Mouse (Mus musculus) regulatory T cell (primary cell): ENCODE measurements at regions not wholly inside any gene's neighbourhood (a gene's known extent, or its start where the extent isn't known, plus 50 kb on each side); places are given as distances from the start of the nearest gene placed in this dataset.

Source experiments
- in situ Hi-C: fragments of 300-600 bp; cut with MboI, MseI; formaldehyde crosslinking; loops from one replicate; pipeline ENCODE4 v1.15.1; 2025; ENCODE audit warnings: high pct_unique_total_duplicates

GRCm38 (mm10) chr12:16075962-16076361 lies 259.2 kb upstream of the Trib2 start:
- in situ Hi-C loops, result no loop called here

- in situ Hi-C loops, result no loop called here
Observed at GRCm38 (mm10) chr12:16068940-16069339, 252.2 kb upstream of the Trib2 start.

DNA sequence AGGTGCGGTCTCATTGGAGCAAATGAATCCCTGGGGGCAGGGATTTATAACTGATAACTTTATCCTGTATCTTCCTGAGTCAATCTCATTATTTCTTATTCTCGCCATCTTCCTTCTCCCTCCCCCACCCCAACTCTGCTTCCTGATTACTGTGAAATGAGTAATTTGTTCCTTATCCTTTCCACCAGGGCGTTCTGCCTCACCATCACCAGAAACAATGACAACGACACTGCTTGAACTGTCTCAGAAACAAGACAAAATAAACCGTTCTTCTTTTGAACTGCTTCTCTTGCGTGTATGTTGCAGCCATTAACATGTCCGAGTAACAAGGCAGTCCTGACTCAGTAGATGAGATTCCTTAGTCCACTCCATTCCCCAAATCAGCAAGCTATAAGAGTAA lies 246.0 kb upstream of the Trib2 start:
- in situ Hi-C loops, result no loop called here

DNA sequence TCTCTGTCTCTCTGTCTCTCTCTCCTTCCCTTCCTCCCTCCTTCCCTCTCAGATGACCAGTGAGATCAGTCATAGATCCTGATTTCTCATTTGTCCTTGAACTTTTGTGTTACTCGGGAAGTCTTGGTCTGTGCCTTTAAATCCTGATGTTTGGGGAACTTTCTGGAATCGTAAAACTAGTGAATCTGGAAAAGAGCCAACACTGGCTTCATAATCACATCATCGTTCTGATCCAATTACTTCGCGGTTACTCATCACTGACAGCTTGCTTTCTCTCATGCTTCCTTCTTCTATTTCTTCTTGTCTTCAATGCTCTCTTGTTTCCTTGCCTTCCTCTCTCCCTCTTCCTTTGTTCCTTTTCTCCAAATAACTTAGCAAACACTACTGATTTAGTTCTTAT lies 243.7 kb upstream of the Trib2 start:
- in situ Hi-C loops, result no loop called here

GRCm38 (mm10) chr12:16058255-16058654 lies 241.5 kb upstream of the Trib2 start:
- in situ Hi-C loops, result no loop called here

DNA sequence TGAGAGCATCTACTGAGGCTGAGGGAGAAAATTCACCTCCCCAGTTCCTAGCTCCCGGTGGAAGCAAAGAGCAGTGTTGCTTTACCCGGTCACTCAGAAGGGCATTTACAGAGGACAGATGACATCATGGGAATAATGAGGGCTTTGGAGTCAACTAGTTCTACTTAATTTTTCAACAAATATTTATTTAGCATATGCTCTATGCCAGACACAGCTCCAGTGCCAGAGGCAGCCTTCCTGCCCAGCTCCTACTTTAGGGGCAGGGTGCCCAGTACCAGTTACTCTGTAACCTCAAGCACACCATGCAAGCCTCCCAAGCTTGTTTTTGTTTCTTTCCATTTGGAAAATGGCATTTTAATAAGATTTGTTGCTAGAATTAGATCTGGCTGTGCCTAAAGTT lies 240.1 kb upstream of the Trib2 start:
- in situ Hi-C loops, result no loop called here

DNA sequence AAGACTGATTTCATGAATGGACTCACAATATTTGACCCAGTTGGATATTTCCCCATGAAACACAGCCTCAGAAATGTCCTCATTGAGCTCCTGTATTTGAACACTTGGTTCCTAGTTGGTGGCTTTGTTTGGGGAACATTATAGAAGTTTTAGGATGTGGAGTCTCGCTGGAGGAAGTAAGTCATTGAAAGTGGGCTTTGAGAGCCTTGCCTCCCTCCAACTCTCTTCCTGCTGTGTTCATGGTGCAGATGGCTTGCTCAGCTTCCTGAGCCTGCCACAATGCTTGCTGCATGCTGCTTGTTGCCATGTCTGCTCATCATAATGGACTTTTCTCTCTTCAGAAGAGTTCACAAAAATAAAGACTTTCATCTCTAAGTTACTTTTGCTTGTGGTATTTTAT lies 239.5 kb upstream of the Trib2 start:
- in situ Hi-C loops, result no loop called here

DNA sequence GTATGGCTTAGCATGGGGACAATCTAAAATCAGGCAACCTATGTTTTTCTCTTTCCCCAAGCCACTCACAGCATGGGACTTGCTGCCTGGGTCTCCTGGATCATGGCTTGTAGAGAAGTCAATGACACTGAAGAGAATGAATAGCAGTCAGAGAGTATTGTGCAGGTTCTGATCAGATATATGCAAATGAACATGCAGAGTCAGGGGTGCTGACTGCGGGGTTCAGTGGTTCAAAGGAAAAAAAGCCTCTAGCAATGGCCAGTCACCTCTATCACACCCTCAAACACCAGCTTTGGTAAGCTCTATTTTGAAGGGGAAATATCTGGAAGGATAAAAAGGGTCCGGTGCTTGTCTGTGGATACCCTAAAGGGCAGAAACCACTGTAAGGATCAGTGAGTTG lies 237.9 kb upstream of the Trib2 start:
- in situ Hi-C loops, result no loop called here

GRCm38 (mm10) chr12:16053735-16054134 lies 237.0 kb upstream of the Trib2 start:
- in situ Hi-C loops, result no loop called here

- in situ Hi-C loops, result no loop called here
Observed at GRCm38 (mm10) chr12:16052998-16053397, 236.3 kb upstream of the Trib2 start.

GRCm38 (mm10) chr12:16052353-16052752 lies 235.6 kb upstream of the Trib2 start:
- in situ Hi-C loops, result no loop called here

- in situ Hi-C loops, result no loop called here
Observed at GRCm38 (mm10) chr12:16051439-16051838, 234.7 kb upstream of the Trib2 start.

- in situ Hi-C loops, result no loop called here
Observed at GRCm38 (mm10) chr12:16049545-16049944, 232.8 kb upstream of the Trib2 start.

DNA sequence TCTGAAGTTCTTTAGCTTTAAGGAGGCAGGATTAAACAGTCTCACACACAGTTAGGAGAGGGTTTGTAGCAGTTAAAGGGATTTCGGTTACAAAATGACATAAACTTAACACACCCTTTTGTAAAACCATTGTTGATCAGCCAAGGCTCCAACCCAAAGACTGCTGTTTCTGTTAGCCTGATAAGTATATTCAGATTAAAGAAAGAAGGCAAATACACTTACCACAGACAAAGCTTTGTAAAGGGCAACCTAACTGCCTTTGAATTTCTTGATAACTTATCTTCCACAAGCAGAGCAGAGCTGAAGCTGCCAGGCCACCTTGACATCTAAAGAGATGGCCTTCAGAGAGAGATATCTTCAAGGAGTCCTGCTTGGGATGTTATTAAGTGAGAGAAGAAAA lies 229.9 kb upstream of the Trib2 start:
- in situ Hi-C loops, result no loop called here

DNA sequence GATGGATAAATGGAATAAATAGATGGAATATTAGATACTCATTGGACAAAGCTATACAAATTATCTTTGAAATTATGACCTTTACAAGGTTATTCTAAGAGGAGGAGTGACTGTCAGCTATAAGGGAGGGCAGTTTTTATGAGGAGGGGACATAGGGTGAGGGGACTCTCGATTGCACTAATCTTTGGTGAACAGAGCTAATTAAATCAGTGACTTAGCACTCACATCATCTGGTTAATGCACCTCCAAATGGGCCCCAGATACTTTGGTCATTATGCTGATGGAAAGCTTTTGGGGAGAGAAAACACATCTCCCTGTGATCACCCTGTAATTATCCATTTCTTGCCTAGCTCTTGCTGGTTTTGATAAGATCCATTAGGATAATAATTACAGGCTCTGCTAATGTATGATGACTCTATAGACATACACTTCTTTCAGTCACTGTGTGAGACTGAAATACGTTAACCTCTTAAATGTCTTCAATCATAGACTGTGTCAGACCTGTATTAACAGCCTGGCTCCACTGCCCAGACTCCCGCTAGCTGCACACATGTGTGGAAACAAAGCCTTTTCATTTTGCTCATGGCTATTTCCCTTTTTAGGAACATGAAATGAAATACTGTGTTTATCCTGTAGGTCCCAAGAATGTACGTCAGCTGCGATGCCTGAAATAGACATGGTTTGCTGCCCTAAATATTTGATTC lies 229.2 kb upstream of the Trib2 start:
- in situ Hi-C loops, result no loop called here

GRCm38 (mm10) chr12:16043466-16044214 lies 226.9 kb upstream of the Trib2 start:
- in situ Hi-C loops, result loop anchor here (5.0 kb wide), 1 partner anchor 64 kb away; no protein-coding TSS in a partner anchor

DNA sequence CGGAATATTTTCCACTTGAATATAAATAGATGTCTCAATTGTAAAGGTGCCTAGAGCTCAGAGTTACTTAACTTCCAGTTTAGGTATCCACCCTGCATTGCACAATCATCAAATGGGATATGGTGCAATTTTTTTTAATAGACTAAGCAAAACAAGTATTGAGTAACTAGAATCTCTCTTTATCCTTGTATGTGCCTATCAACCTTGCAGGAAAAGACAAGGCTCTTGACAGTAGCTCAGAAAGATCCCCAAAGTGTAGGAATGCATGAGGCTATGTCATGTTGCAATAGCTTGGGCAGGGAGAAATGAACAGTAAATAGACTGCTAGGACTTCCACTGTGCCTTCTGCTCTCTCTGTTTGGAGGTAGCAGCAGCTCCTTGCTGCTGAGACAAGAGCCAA lies 225.6 kb upstream of the Trib2 start:
- in situ Hi-C loops, result loop anchor here (5.0 kb wide), 1 partner anchor 65 kb away; no protein-coding TSS in a partner anchor

DNA sequence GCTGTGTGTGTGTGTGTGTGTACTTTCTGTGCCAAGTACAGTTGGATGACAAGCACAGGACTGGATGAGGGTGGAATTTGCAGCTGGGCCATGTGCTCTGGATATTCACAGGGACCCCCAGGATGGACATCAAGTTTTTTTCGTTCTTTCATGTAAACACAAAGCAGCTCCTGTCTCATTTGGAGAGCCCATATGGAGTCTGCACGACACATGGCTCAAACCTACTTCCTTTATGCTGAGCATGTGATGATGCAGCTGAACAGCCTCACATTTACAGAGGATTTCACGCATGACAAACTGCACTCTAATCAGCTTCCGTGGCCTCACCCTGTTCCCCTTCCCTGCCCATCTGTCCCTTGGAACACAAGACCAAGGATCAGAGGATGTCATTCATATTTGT lies 224.4 kb upstream of the Trib2 start:
- in situ Hi-C loops, result loop anchor here (5.0 kb wide), 1 partner anchor 66 kb away; no protein-coding TSS in a partner anchor

DNA sequence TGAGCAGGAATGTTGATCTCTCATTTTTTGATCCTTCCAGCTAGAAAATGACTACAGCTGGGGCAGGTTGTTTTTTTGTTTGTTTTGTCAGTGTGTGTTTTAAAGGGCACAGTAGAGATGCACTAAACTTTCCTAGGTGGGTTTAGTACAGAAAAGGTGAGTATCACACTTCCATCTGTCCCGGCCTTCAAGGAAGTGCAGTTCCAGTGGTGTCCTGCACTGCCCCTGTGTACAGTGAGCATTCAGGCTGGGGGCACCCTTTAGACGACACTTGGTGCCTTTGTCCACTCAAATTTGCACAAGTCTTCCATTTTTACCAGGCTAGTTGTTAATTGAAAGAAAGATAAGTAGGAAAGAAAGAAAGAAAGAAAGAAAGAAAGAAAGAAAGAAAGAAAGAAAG lies 218.8 kb upstream of the Trib2 start:
- in situ Hi-C loops, result no loop called here

GRCm38 (mm10) chr12:16034691-16035515 lies 218.2 kb upstream of the Trib2 start:
- in situ Hi-C loops, result no loop called here

DNA sequence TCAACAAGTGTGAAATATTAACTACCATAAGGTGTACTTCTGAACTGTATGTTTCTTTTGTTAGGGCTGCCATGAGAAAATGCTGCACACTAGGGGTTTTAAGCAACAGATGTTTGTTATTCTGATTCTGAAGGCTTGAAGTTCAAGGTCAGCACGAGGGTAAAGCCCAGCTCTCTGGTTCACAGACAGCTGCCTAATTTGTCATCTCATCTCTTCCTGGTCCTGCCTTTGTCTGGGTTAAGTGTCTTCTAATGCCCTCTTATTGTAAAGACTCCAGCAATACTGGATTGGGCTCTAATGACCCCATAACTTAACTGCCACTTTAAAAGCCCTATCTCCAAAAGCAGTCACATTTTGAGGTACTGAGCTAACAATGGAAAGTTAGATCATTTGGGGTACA lies 209.9 kb upstream of the Trib2 start:
- in situ Hi-C loops, result no loop called here

- in situ Hi-C loops, result no loop called here
Observed at GRCm38 (mm10) chr12:16023273-16023672, 206.6 kb upstream of the Trib2 start.
